Mouse (Mus musculus) stomach, embryonic 14.5 days (tissue): ENCODE data around the gene Pnpo. TPM values are rescaled to one million over a fixed set of nuclear protein-coding genes. Genes with fewer than 3 reads are reported as not detected.
A peak's percentile ranks its signal among the peaks of the same experiment; 100 is the strongest.

Experiments used
- ATAC-seq: fragments of 200-750 bp; cut with Nextera tagmentation; 2 replicates; pipeline ENCODE4 v1.8.0; 2017; ENCODE audit warnings: low read depth, moderate TSS enrichment; ENCODE audit not compliant: insufficient number of reproducible peaks, insufficient read depth, low FRiP score
- H3K27ac ChIP-seq: fragments of 300-500 bp; sonication (generic); 2 replicates; pipeline ENCODE4 v1.5.1; 2014; ENCODE audit warnings: mild to moderate bottlenecking, low read length, moderate library complexity, mixed read lengths
- H3K27me3 ChIP-seq: fragments of 300-500 bp; sonication (generic); 2 replicates; pipeline ENCODE4 v1.6.1; 2014; ENCODE audit warnings: low read length, control low read depth, mixed read lengths; ENCODE audit not compliant: control insufficient read depth, insufficient read depth
- H3K36me3 ChIP-seq: fragments of 300-500 bp; sonication (generic); 2 replicates; pipeline ENCODE4 v1.6.1; 2014; ENCODE audit warnings: mild to moderate bottlenecking, control low read depth, low read length, moderate library complexity, mixed read lengths; ENCODE audit not compliant: control insufficient read depth, insufficient read depth
- H3K4me1 ChIP-seq: fragments of 300-500 bp; sonication (generic); 2 replicates; pipeline ENCODE4 v1.6.1; 2014; ENCODE audit warnings: low read length, control low read depth, mixed read lengths; ENCODE audit not compliant: control insufficient read depth, insufficient read depth
- H3K4me2 ChIP-seq: fragments of 300-500 bp; sonication (generic); replicated peaks from 2 replicates; pipeline ENCODE4 v1.6.1; 2014; ENCODE audit warnings: low read depth, low read length, control low read depth
- H3K4me3 ChIP-seq: fragments of 300-500 bp; sonication (generic); 2 replicates; pipeline ENCODE4 v1.5.1; 2014; ENCODE audit warnings: low read depth, low read length, control low read depth
- H3K9ac ChIP-seq: fragments of 300-500 bp; sonication (generic); replicated peaks from 2 replicates; pipeline ENCODE4 v1.6.1; 2014; ENCODE audit warnings: low read depth, mild to moderate bottlenecking, control low read depth, low read length, moderate library complexity, mixed read lengths
- H3K9me3 ChIP-seq: fragments of 300-500 bp; sonication (generic); 2 replicates; pipeline ENCODE4 v1.6.1; 2016; ENCODE audit warnings: low read depth, low read length, control low read depth; ENCODE audit not compliant: control insufficient read depth
- WGBS: fragments of 180-500 bp; shearing (Covaris S2); extraction: QIAGEN DNeasy Blood & Tissue Kit; methylation state at CpG from one replicate; pipeline ENCODE4 v1.1.7; 2014; 5-methylcytosine and 5-hydroxymethylcytosine counted together
- polyA plus RNA-seq: library from polyadenylated mRNA; unstranded; fragments of >200 nt; fragmentation: Nextera tagmentation; extraction: Ambion mirVana; gene quantifications from 2 replicates; pipeline ENCODE4 v1.2.1, GENCODE M21; 2014

Gene Pnpo
- polyA plus RNA-seq, 1 experiment from 2014 or later: 25.2 TPM

DNA sequence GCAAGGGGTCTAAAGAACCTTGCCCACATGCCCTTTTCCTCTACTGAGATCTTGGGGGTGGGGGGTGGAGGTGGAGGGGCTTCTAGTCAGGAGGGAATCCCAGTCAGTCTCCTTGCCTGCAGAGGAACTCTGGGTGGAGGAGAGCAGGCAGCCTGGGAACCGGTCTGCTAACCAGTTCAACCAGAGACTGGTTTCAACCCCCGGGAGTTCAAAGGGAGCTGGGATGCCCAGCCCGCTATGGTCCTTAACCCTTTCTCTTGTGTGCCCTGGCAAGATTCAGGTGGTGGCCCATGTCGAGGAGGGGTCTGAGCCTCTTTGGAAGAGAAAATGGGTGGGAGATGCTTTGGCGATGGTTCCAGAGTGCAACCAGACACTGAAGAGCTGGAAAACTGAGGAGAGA is 15.1 kb downstream of the Pnpo start:
- WGBS: 3% methylated on average over 5 of the region's 5 CpGs

GRCm38 (mm10) chr11:96928088-96928487 is 15.7 kb downstream of the Pnpo start, which contains the start of gene Prr15l:
Gene Prr15l (plus strand): TSS chr11:96928104.
- ATAC-seq: no peak; the same call in 1 of the 2 replicates
- WGBS: 42% methylated on average over 2 of the region's 2 CpGs
- Histone ChIP-seq H3K9me3 (no peaks in the 10 kb centered on the region), H3K4me1 (no peaks in the 10 kb centered on the region), H3K4me2 (no peak within 1 kb of the TSS; the same call in 1 of the 2 replicates), H3K27ac (peak within 1 kb of the TSS; percentile 93), H3K36me3 (no peaks in the 10 kb centered on the region), H3K27me3 (no peaks in the 10 kb centered on the region), H3K4me3 (0 out of 2 replicates have a peak within 1 kb of the TSS, but pooled peaks have one; percentile 34), H3K9ac (no peak within 1 kb of the TSS)

More for the DNA sequence above, 15.1 kb downstream of the Pnpo start:
- H3K36me3 ChIP-seq: no peaks in the 10 kb centered on the region
- no peak overlapping the region for H3K9ac ChIP-seq
- ATAC-seq: peak; percentile 79
- H3K9me3 ChIP-seq: no peaks in the 10 kb centered on the region
- no peaks in the 10 kb centered on the region for H3K4me1 ChIP-seq
- H3K27ac ChIP-seq: peak overlapping the region; percentile 93
- no peak overlapping the region; the same call in 1 of the 2 replicates for H3K4me2 ChIP-seq
- H3K27me3 ChIP-seq: no peaks in the 10 kb centered on the region
- 0 out of 2 replicates have a peak overlapping the region, but pooled peaks have one; percentile 34 for H3K4me3 ChIP-seq

DNA sequence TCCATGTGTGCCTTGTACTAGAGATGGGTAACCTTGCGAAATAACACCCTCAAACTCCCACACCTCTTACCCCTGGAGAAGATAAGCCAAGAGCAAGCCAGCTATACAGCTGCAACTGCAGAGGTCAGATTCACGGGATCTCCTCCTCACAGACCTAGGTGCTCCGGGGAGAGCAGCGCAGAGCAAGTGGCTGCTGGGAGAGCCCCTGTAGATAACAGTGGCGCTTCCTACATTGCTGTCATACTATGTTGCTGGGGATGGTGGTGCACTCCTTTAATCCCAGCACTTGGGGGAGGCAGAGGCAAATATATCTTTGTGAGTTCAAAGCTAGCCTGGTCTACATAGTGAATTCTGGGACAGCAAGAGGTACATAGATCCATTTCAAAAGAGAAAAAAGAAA is 17.2 kb downstream of the Pnpo start:
- Histone ChIP-seq H3K4me3 (no peak overlapping the region), H3K9me3 (no peaks in the 10 kb centered on the region), H3K27ac (no peak overlapping the region), H3K4me2 (no peak overlapping the region), H3K36me3 (no peaks in the 10 kb centered on the region), H3K9ac (no peak overlapping the region), H3K27me3 (no peaks in the 10 kb centered on the region), H3K4me1 (no peaks in the 10 kb centered on the region)
- no peak for ATAC-seq
- WGBS: 75% methylated on average over 5 of the region's 5 CpGs

DNA sequence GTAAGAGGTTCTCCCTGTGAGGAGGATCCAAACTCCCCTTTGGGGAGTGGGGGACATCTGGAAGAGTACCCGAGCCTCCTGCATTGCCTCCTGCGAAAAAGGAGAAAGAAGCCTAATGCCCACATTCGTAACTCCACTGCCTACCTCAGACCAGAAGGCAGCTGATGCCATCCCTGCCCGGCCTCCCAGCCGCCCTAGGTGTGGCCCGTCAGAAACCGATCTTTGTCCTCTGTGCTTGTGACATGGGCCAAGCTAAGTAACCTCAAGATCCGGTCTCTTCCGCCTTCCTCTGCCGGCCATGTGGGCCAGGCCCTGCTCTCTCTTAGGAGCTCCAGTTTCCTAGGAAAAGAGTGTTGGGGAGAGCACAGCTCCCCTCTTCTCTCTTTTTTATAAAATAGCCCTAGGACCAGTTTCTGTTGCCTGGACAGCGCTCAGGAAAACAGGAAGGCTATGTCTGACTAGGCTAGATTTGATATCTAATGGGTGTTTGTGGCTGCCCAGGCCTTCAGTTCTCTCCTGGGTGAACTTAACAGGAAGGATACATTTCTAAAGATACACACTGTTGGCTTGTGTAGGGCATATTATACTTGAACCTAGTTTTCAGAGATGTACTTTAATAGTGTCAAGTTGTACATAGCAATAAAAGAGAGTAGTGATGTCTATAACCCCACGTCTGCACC is 18.2 kb downstream of the Pnpo start:
- no peak for ATAC-seq

DNA sequence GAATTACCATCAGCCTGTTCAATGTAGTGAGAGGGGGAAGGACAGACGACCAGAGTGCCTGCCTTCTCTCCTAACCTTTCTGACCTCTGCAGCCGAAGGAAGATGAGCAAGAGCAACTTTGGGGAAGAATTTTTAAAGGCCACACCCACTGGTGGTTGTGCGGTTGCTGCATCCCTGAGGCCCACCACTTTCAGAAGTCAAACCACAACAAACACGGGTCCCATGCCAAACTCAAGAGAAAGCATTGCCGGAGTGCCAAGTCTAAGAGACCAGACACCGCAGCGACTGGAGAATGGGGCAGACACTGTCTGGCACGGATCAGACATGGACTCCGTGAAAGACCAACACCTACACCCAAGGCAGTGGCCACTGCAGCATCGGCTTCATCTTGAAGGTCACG is 18.9 kb downstream of the Pnpo start:
- no peak overlapping the region for H3K4me3 ChIP-seq
- no peak overlapping the region for H3K4me2 ChIP-seq
- H3K9me3 ChIP-seq: no peaks in the 10 kb centered on the region
- no peak for ATAC-seq
- H3K9ac ChIP-seq: no peak overlapping the region
- no peaks in the 10 kb centered on the region for H3K36me3 ChIP-seq
- H3K27ac ChIP-seq: no peak overlapping the region
- 78% methylated on average over 11 of the region's 11 CpGs for WGBS
- H3K4me1 ChIP-seq: no peaks in the 10 kb centered on the region
- no peaks in the 10 kb centered on the region for H3K27me3 ChIP-seq

More for the DNA sequence above, 18.2 kb downstream of the Pnpo start:
- no peaks in the 10 kb centered on the region for H3K4me1 ChIP-seq
- H3K9me3 ChIP-seq: no peaks in the 10 kb centered on the region
- H3K4me3 ChIP-seq: no peak overlapping the region
- H3K27me3 ChIP-seq: no peaks in the 10 kb centered on the region
- no peak overlapping the region for H3K27ac ChIP-seq
- 86% methylated on average over 12 of the region's 12 CpGs for whole genome bisulfite sequencing
- no peak overlapping the region for H3K9ac ChIP-seq
- no peak overlapping the region for H3K4me2 ChIP-seq
- no peaks in the 10 kb centered on the region for H3K36me3 ChIP-seq

GRCm38 (mm10) chr11:96919003-96919402 is 24.8 kb downstream of the Pnpo start:
- Histone ChIP-seq H3K4me3 (no peak overlapping the region), H3K27me3 (no peaks in the 10 kb centered on the region), H3K36me3 (no peaks in the 10 kb centered on the region), H3K4me1 (peaks cover 7% of the 10 kb centered on the region; the same call in 1 of the 2 replicates), H3K4me2 (no peak overlapping the region), H3K27ac (no peak overlapping the region), H3K9ac (no peak overlapping the region), H3K9me3 (no peaks in the 10 kb centered on the region)
- 50% methylated on average over 6 of the region's 6 CpGs for WGBS
- ATAC-seq: no peak

GRCm38 (mm10) chr11:96917415-96917814 is 26.4 kb downstream of the Pnpo start:
- Histone ChIP-seq H3K4me3 (no peak overlapping the region), H3K36me3 (no peaks in the 10 kb centered on the region), H3K27me3 (no peaks in the 10 kb centered on the region), H3K9me3 (no peaks in the 10 kb centered on the region), H3K9ac (no peak overlapping the region), H3K27ac (no peak overlapping the region), H3K4me2 (no peak overlapping the region), H3K4me1 (peaks cover 7% of the 10 kb centered on the region; the same call in 1 of the 2 replicates)
- no peak for ATAC-seq
- WGBS: 89% methylated on average over 6 of the region's 6 CpGs

DNA sequence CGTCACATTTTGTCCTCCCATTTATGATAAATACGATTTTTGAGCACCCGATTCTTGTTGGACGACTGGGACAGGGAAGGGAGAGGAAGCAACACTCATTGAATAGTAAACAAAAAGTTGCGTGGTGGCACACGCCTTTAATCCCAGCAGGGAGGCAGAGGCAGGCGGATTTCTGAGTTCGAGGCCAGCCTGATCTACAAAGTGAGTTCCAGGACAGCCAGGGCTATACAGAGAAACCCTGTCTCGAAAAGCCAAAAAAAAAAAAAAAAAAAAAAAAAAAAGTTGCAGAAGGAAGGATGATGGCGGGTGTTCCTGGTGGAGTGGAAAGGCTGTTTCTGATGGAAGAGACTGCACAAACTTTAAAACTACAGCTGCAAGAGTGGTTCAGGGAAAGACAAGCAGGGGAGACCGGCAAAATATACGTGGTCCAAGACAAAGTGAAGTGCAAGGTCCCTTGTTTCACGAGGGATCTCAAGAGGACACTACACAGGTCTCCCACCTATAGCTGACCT is 26.8 kb downstream of the Pnpo start:
- Histone ChIP-seq H3K27ac (no peak overlapping the region), H3K36me3 (peaks cover 4% of the 10 kb centered on the region), H3K9me3 (no peaks in the 10 kb centered on the region), H3K9ac (no peak overlapping the region), H3K4me3 (peak overlapping the region; percentile 21; the same call in 1 of the 2 replicates), H3K4me2 (peak overlapping the region; percentile 44), H3K4me1 (peaks cover 7% of the 10 kb centered on the region; the same call in 1 of the 2 replicates), H3K27me3 (no peaks in the 10 kb centered on the region)
- ATAC-seq: peak; percentile 3; the same call in 1 of the 2 replicates
- 31% methylated on average over 12 of the region's 13 CpGs for WGBS
